Mouse (Mus musculus) c-Kit-positive CD71-positive TER-119-negative erythroid progenitor cells, embryonic 14.5 days (primary cell): ENCODE measurements around the gene Prl3b1.

Experiments
- DNase-seq: peaks from one replicate; pipeline ENCODE4 v3.0.0-alpha.2; 2013; ENCODE audit warnings: low read depth

Prl3b1 gene

GRCm38 (mm10) chr13:27241547-27241946, at the start of gene Prl3b1:
Gene Prl3b1, plus strand, starts transcription at chr13:27241847.
- no peak for DNase-seq

- DNase-seq, result no peak
Measured at GRCm38 (mm10) chr13:27196359-27196758, 45.3 kb upstream of the Prl3b1 start, which contains the start of gene Prl3c1. Gene Prl3c1, plus strand, starts transcription at chr13:27196659.

- DNase-seq, result no peak
Measured at GRCm38 (mm10) chr13:27259136-27259535, 17.5 kb downstream of the Prl3b1 start, which contains the start of gene Prl3a1. Gene Prl3a1, plus strand, starts transcription at chr13:27259436.
